Mouse (Mus musculus): ENCODE measurements around the gene 4930470P17Rik.
A peak's percentile ranks its signal among the peaks of the same experiment; 100 is the strongest.
"Not testable (repeated sequence)": the region's sequence is repeated elsewhere in the genome, so short reads cannot be mapped to it uniquely, and the experiment has no call there.

Gene 4930470P17Rik

DNA sequence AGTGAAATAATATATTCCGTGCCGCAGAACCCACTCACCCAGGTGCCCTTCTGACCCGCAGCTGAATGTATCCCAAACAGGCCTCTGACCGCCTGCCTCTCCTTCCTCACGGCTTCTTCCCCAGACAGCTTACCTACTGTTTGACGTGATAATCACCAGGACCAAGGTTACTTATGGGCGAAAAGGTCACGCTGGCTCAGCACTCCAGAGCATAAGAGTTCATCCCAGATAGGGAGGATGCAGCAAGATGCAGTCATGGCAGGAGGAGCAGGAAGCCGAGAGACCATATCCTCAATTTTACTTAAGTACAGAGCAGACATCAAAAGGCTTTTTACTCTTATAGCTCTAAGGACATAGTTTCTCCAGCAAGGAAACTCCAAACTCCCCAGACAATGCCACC, at the start of gene 4930470P17Rik:
4930470P17Rik (minus strand) TSS at position 101 of the 400 bp plus-strand sequence.
- DNase-seq, result no peak

DNA sequence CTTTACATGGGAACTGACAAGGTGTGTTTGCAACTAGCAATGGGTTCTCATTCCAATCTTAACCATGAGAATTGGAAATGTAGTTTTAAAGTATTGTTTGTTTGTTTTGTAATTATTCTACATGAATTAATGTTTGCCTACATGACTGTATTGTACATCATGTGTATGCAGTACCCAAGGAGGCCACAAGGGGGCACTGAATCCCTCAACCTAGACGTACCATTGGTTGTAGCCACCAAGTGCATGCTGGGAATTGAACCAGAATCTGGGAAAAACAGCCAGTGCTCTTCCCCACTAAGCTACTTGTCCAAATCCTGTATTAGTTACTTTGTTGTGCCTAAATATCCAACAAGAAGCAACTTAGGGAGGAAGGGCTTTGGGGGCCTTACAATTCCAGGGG, 49.7 kb upstream of the 4930470P17Rik start:
- DNase-seq, result no peak

GRCm38 (mm10) chr2:170648542-170648941, 46.7 kb upstream of the 4930470P17Rik start:
- no peak for DNase-seq

DNA sequence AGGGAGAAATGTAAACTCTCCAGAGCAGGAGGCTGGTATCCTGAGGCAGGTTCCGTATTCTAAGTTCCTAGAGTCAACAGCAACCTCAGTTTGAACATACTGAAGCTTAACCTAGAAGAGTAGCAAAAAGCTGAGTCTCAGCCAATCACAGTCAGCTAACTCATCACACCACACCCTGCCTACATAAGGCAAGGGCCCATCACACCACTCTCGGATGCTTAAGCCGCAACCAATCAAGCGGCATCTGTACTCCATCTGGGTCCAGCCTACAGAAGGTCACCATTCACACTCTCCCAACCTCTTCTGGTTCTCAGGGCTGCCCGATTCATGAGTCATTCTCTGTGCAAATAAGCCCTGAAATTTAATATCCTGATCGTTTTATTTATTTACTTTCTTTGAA, 44.4 kb upstream of the 4930470P17Rik start:
- no peak for DNase-seq

DNA sequence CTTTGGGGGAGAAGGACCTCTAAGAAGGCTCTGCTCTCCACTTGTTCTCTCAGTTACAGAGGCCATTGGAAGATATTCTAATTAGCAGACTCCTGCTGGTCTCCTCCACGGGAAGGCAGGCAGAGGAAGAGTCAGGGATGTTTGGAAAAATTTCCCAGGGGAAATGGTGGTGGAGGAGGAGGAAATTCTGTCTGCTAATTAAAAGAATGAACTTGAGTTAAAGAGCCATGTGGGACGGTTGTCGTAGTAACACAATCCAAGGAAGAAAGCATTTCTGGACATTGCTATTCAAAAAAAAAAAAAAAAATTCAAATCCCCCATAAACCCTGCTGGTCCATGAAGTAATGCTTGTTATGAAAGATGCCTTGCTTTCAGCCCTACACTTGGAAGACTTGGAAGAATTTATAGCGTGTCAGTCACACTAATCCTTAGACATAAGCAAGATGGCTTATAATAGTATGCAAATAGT, 40.6 kb upstream of the 4930470P17Rik start:
- DNase-seq, result no peak

DNA sequence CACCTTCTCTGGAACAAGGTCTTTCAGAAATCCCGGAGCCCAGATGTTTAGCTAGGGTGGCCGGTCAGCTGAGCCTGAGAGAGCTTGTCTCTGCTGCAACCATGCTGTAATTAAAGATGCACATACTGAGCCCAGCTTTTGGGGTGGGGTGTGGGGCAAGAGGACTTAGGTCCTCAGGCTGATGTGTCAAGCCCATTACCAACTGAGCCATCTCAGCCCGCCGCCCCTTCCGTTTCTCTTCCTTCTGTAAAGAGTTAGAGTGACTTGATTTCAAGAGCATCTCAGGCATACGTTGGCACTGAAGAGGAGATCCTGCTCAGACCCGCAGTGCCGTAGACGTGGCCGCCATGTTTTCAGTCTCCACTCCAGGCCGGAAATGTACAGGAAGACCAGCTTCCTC, 38.5 kb upstream of the 4930470P17Rik start:
- DNase-seq, result no peak

DNA sequence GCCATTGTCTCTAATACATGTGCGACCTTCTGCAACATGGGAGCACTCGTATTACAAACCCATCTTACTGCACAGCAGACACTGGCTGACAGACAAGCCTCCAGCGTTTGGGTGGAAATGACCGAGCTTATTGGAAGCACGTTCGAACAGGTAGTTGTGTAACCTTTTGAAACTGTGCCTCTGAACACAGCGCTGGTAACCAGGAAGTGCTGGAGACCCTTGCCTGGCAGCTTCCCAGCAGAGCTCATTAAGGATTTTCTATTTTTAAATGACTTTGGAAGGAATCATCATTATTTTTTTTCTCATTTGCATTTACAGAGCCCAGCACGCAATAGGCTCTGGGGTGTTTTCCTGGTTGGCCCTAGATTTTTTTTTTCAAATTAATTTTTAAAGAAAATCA, 36.9 kb upstream of the 4930470P17Rik start:
- no peak for DNase-seq

- no peak for DNase-seq
Measured at GRCm38 (mm10) chr2:170632998-170633622, 31.3 kb upstream of the 4930470P17Rik start.

DNA sequence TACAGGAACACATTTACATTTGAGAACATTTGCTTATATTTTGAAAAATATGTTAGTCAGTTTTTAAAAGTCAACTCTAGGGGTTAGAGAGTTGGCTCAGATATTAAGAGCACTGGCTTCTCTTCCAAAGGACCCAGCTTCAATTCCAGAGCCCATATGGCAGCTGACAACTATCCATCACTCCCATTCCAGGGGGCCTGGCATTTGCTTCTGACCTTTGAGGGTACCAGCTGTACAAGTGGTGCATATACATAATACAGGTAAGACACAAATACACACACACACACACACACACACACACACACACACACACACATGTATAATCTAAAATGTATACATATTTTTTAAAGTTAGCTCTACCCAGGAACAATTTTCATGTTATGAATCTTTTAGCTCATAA, 30.6 kb upstream of the 4930470P17Rik start:
- DNase-seq, result no peak

DNA sequence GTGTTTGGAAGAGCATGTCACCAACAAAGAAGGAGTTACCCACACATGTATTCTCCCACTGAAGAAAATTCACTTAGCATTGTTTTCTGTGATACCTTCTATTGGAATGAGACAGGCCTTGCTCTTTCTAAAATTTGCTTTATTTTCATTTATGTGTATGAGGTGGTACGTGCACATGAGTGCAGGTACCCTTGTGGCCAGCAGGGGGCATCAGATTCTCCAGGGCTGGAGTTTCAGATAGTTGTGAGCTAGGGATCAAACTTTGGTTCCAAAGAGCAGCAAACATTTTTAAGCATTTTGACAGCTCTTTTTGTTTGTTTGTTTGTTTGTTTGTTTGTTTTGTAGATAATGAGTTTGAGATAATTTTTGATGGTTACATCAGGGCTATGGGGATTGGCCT, 29.6 kb upstream of the 4930470P17Rik start:
- no peak for DNase-seq

GRCm38 (mm10) chr2:170630553-170630952, 28.7 kb upstream of the 4930470P17Rik start:
- no peak for DNase-seq

GRCm38 (mm10) chr2:170627991-170628390, 26.2 kb upstream of the 4930470P17Rik start:
- DNase-seq, result not testable (repeated sequence)

- DNase-seq, result not testable (repeated sequence)
Measured at GRCm38 (mm10) chr2:170624201-170624880, 22.5 kb upstream of the 4930470P17Rik start.

GRCm38 (mm10) chr2:170622985-170623384, 21.2 kb upstream of the 4930470P17Rik start:
- DNase-seq, result no peak

DNA sequence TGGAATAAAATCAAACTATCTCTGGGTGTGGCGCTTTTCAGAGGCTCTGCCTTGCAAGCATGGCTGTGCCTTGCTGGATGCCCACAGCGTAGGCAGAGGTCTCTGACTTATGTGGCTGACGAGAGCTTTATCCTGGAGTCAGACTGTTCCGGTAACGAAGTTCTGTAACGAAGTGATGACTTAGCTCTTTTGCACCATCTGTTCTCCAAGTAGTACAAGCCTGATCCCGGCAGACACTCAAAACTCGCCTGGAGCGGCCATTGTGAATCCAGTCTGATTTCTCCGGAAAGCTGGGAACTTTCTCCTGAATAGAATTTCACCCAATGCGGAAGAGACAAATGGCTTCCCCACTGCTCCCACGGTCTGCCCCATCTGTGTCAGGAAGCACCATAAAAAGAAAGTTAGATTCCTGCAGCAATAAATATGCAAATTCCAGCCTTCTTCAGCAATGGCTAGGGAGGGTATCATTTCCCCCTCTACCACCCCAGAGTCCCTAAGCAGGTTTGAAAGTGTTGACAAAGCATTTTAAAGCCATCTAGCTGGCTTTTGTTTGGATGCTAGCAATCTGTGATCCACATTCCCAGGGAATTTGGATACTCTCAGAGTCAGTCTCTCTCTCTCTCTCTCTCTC, 17.2 kb upstream of the 4930470P17Rik start:
- DNase-seq, result no peak

GRCm38 (mm10) chr2:170611794-170612193, 10.0 kb upstream of the 4930470P17Rik start:
- DNase-seq, result not testable (repeated sequence)

GRCm38 (mm10) chr2:170601171-170601570, 646 bp downstream of the 4930470P17Rik start:
- no peak for DNase-seq

- DNase-seq, result peak; percentile 46
Measured at GRCm38 (mm10) chr2:170597586-170597985, 4.2 kb downstream of the 4930470P17Rik start.

DNA sequence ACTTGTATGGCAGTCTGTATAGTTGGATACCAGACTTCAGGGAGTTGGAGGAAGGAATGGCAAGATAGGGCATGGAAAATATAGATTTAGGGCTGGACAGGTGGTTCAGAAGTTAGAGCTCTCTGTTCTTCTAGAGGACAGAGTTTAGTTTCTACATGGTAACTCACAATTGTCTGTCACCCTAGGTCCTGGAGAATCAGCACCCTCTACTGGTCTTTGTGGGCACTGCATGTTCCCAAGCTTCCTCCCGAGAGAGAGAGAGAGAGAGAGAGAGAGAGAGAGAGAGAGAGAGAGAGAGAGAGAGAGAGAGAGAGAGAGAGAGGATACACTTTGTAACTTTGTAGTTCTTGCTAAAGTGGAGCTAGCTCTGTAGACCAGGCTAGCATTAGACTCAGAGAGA, 5.1 kb downstream of the 4930470P17Rik start:
- DNase-seq, result peak; percentile 63

- DNase-seq, result no peak
Measured at GRCm38 (mm10) chr2:170592161-170592560, 9.7 kb downstream of the 4930470P17Rik start.

DNA sequence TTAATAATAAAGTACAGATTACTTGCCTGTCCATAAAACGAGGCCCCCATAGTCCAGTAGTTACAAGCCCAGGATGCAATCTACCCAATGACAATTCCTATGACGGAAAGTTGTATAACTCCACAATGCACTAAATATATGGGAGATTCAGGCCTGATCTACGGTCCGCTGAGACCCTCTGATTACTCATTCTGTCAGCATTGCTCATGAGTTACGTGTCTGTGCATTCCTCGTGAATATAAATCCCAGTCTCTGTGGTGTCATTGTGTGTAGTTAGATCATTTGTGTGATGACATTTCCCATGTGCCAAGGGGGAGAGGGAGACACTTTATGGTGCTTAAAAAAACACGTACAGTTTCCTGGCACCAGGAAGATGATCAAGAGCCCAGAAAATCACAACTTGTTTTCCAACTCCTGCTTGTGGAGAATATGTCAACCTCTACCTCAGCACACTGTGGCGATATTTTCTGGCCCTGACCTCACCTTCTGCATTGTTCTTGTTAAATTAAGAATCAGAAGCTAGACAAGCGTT, 13.4 kb downstream of the 4930470P17Rik start:
- DNase-seq, result no peak

- no peak for DNase-seq
Measured at GRCm38 (mm10) chr2:170584678-170585077, 17.1 kb downstream of the 4930470P17Rik start.

DNA sequence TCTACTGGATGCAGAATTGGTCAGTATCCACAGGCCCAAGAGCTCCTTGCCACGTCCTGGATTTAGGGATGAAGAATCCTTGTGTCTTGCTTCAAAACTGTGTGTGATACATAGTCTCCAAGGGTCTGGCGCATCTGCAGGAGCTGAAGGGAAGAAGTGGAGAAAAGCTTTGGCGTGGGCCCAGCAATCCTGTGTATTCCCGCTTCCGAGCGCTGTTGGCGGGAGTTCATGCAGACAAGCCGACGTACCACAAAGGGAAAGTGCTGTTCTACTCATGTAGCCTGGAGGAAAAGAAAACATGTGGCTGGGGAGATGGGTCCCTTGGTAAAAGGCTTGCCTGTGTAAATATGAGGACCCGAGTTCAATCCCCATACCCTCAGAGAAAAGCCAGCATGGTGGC, 22.3 kb downstream of the 4930470P17Rik start:
- no peak for DNase-seq

- DNase-seq, result no peak
Measured at GRCm38 (mm10) chr2:170578588-170578987, 23.2 kb downstream of the 4930470P17Rik start.

Measured in embryo, embryonic 11 days (tissue).